Mouse (Mus musculus) B cell, adult 2 months (primary cell): ENCODE results near the gene Hpn.

ENCODE experiments used
- DNase-seq, 2 experiments: peaks; one replicate each; pipeline ENCODE4 v3.0.0; 2022

Gene Hpn

GRCm38 (mm10) chr7:31115182-31115581 is at the start of gene Hpn:
Gene Hpn (minus strand): TSS chr7:31115290.
- no peak for DNase-seq

- DNase-seq = no peak
Observed at GRCm38 (mm10) chr7:31164748-31165147, 49.7 kb upstream of the Hpn start.

DNA sequence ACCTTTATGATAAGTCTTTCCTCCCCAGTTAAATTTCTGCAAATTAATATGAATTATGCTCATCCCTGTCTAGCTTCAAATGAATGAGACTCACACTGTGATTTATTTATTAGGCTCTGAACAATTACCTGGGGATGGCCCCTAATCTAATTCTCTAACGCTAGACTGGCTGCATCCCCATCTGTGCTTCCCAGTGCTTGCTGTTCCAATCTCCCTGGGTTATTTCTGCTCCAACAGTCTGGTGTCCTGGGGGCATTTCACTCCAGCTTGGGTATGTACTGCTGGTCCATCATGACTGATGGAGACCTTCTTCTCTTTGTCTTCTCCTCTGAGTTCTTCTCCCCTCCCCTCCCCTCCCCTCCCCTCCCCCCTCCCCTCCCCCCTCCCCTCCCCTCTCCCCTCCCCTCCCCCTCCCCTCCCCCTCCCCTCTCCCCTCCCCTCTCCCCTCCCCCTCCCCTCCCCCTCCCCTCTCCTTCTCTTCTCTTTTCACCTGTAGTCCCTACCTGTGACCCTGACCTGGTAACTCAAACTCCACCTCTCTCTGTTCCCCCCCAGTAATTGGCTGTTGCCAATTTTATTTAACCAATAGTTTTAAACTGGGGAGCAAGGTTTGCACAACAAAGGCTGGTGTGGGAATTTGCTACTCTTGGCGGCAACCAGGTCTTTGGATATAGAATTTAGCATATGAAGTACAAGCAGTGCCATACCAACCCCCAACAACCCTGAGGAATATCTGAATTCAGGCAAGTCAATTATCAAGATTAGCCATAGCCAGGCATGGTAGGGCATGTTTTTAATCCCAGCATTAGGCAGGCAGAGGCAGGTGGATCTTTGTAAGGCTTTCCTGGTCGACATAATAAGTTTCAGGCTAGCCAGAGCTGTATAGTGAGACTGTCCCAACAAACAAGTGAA is 48.8 kb upstream of the Hpn start:
- no peak for DNase-seq

DNA sequence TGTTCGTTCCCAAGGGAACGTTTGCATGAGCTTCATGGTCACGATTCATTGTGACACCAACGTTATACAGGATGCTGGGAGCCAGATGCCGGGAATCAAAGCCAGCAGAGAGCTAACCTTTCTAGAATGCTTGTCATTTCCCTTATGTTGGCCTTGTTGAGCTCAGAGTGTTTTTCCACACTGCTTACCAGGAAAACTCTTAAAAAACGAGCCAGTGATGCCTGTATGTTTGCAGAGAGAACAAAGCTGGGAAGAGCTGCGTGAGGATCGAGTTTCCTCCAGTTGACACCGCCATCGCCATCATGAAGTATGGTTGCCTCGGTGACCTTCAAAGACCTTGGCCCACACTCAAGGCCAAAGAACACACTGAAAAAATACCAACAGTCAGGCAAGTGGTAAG is 47.2 kb upstream of the Hpn start:
- DNase-seq = no peak

- DNase-seq = no peak
Observed at GRCm38 (mm10) chr7:31161831-31162230, 46.7 kb upstream of the Hpn start.

DNA sequence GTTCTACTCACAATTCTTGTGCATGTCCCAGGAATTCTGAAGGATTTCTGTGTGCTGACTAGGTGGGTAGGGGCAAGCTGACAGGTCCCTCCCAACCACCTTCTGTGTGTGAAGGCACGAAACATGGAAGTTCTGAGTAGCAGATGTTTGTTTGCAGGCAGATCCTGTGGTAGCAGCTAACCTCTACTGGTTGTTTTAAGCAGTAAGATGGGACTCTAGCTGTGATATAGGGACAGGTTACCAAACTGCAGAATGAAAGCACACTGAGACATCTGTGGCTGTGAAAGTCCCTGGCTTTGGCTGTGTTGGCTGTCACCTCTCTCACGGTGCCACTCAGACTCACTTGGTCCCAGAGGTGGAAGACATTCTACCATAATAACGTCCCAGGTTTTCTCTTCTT is 46.2 kb upstream of the Hpn start:
- peak in 1 of 2 experiments; percentile 24 for DNase-seq

DNA sequence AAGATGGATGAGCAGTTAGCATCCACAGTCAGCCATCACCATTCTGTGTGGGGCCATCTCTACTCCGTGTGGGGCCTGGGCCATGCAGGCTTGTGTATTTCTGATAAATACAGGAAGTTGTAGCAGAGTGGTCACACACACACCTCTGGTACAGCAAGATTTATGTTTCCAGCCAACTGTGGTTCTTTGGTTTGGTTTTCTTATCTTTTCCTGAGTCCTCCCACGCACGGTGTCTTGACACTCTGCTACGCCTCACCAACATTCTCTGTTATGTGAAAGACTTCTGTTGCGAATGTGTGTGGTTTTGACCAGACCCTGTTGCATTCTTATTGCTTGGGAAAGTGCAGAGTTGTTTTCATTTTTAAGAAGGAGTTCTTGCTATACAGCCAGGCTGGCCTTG is 45.7 kb upstream of the Hpn start:
- peak; percentile 42 to 52 for DNase-seq

- peak; percentile 60 to 68 for DNase-seq
Observed at GRCm38 (mm10) chr7:31156034-31156928, 41.2 kb upstream of the Hpn start.

- no peak for DNase-seq
Observed at GRCm38 (mm10) chr7:31155296-31156033, 40.4 kb upstream of the Hpn start, which contains the start of gene Gramd1a. Gene Gramd1a (minus strand): TSS chr7:31155896.

- no peak for DNase-seq
Observed at GRCm38 (mm10) chr7:31153536-31154320, 38.6 kb upstream of the Hpn start.

DNA sequence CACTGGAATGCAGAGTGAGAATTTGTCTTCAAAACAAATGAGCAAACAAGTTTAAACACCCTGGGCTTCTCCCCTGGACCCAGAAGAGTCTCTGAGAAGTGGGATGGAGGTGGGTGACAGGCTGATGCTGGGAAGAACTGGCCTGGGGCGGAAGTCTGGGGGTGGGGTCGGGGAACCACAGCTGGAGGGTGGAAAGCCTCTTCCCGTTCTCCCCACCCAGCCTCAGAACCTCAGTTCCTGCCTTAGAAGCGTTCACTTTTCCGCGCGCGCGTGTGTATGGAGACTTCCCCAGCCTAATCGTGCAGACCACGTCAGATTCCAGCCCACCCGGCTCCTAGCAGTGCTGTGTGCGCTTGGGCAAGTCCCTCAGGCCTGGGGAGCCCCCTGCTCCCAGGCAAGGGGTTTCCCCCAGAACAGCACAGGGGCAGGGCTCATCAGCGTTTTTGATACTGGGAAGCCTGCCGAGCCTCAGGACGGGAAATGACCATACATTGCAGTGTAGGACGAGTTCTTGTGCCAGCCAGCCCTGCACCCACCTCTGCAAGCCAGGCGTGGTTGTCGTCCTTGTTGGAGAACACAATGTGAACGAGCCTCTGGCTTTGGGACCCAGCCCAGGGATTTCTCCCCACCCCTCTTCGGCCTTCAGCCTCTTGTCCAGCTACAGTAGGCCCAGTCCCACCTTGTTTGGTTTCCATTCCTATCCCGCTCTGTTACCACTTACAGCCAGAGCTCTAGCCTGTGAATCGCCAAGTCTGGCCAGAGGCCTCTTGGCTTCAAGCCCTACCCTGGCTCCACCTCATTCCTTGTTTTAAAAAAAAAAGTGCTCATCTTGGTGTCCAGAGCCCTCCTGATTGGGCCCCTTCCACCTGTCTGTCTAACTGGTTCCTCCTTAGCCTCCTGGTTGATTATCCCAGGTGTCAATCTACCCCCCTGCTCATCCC is 36.5 kb upstream of the Hpn start:
- DNase-seq = peak; percentile 67 to 71

GRCm38 (mm10) chr7:31150566-31151300 is 35.6 kb upstream of the Hpn start:
- peak; percentile 79 to 83 for DNase-seq

DNA sequence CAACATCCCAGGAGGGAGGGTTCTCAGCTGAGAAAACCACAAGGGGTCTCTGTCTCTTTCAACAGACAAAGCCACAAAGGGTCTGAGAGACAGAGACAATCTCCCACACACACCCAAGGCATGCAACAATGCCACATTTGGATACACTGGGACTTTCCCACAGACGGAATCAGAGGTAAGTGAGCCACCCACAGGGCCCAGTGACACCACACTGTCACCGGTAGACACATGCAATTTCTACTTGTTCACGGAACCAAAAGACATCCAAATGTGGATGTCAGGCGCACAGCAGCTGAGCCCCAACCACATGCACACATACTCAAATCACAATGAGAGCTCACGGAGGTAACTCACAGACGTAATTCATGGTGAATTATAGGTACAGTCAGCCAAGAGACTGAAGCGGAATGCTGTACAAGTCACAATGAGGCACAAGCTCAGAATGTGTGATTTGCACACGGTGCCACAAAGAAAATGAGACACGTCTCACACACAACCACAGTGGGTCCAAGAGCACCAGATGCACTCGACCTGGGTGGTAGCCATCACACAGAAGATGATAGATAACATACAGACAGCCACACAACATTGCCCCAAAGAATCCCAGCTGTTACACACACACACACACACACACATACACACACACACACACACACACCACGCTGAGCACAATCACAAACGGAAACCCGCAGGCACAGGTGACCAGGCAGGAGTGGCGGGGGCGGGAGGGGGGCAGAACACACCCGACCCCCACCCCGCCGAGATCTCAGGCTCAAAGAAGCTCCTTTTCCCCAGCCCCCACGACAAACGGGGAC is 34.9 kb upstream of the Hpn start:
- peak; percentile 53 to 55 for DNase-seq

- no peak for DNase-seq
Observed at GRCm38 (mm10) chr7:31149271-31149670, 34.2 kb upstream of the Hpn start.

GRCm38 (mm10) chr7:31148756-31149155 is 33.7 kb upstream of the Hpn start:
- peak; percentile 72 to 76 for DNase-seq

DNA sequence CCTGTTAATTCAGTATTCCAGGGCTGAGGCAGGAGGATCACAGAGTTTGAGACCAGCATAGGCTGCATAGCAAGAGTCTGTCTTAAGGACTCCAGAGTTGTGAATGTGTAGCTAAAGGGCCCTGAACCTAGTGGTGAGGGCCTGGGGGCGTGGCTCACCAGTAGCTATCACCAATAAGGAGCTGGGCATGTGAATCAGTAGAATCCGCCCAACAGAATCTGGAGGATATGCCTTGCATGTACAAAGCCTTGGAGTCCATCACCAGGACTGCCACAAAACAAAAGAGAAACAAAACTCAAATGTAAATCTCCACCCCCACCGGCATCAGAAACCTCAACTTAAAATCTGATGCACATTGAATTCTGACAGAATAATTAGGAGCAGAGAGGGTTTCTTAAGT is 33.0 kb upstream of the Hpn start:
- no peak for DNase-seq

GRCm38 (mm10) chr7:31145596-31146160 is 30.6 kb upstream of the Hpn start:
- no peak for DNase-seq

DNA sequence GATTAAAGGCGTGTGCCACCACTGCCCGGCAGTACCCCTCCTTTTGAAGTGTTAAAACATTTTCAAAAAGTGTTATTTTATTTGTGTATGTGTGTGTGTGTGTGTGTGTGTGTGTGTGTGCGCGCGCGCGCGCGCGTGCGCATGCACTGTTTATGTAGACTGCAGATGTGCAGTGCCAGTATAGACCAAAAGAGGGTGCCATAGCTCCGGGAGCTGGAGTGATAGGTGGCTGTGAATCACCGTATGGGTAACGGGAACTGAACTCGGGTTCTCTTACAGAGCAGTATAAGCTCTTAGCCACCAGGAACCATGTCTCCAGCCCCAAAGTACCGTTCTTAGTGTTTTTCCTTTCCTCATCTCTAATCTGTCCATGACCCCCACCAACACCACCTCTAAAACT is 29.8 kb upstream of the Hpn start:
- DNase-seq = peak in 1 of 2 experiments; percentile 30

- DNase-seq = no peak
Observed at GRCm38 (mm10) chr7:31140941-31141340, 25.9 kb upstream of the Hpn start.
